Mouse (Mus musculus): ENCODE measurements at regions not wholly inside any gene's neighbourhood (a gene's known extent, or its start where the extent isn't known, plus 50 kb on each side); places are given as distances from the start of the nearest gene placed in this dataset.
A peak's percentile ranks its signal among the peaks of the same experiment; 100 is the strongest.

DNA sequence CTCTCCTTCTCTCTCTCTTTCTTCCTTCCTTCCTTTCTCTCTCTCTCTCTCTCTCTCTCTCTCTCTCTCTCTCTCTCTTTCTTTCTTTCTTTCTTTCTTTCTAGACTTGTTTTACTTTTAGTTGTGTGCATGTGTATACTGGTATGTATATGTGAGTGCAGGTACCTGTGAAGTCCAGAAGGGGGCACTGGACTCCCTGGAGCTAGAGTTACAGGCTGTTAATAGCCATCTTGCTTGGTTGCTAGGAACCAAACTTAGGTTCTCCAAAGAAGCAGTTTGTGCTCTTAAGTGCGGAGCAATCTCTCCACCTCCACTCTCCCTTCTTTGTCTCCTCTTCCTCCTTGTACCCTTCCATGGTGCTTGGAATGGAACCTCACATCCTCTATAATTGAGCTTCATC, 77.2 kb downstream of the Gm10604 start:
- no peak overlapping the region for H3K4me3 ChIP-seq
- intact Hi-C loops (cut with DNase I): no loop called here
- no peak for TF ChIP-seq CTCF (IDR thresholded peaks at IDR 0.05)
- no peak for DNase-seq
- H3K27ac ChIP-seq: no peak overlapping the region

GRCm38 (mm10) chr4:11903401-11903800, 77.7 kb downstream of the Gm10604 start:
- intact Hi-C loops (cut with DNase I): no loop called here
- no peak for DNase-seq
- no peak for TF ChIP-seq CTCF (IDR thresholded peaks at IDR 0.05)
- H3K27ac ChIP-seq: no peak overlapping the region
- H3K4me3 ChIP-seq: no peak overlapping the region

GRCm38 (mm10) chr4:11899979-11900624, 81.0 kb downstream of the Gm10604 start:
- no peak overlapping the region for H3K4me3 ChIP-seq
- TF ChIP-seq CTCF (IDR thresholded peaks at IDR 0.05): no peak
- DNase-seq: no peak
- H3K27ac ChIP-seq: peak overlapping the region; percentile 28; the same call in 1 of the 2 replicates
- intact Hi-C loops (cut with DNase I): no loop called here

DNA sequence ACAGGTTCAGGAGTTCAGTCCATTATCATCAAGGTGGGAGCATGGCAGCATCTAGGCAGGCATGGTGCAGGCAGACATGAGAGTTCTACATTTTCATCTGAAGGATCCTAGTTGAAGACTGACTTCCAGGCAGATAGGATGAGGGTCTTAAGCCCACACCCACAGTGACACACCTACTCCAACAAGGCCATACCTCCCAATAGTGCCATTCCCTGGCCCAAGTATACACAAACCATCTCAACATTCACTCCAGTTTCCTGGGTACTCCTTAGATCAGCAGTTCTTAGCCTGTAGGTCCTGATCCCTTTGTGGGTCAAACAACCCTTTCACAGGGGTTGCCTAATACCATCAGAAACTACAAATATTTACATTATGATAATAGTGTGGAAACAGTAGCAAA, 83.8 kb downstream of the Gm10604 start:
- TF ChIP-seq CTCF (IDR thresholded peaks at IDR 0.05): no peak
- DNase-seq: no peak
- Histone ChIP-seq H3K27ac (no peak overlapping the region), H3K4me3 (no peak overlapping the region)
- intact Hi-C loops (cut with DNase I): no loop called here

GRCm38 (mm10) chr4:11895857-11896825, 84.9 kb downstream of the Gm10604 start:
- DNase-seq: peak; percentile 33

GRCm38 (mm10) chr4:11893560-11894205, 87.4 kb downstream of the Gm10604 start:
- intact Hi-C loops (cut with DNase I): no loop called here
- DNase-seq: no peak
- TF ChIP-seq CTCF (IDR thresholded peaks at IDR 0.05): no peak
- Histone ChIP-seq H3K4me3 (no peak overlapping the region), H3K27ac (no peak overlapping the region)

More at GRCm38 (mm10) chr4:11895857-11896825, 84.9 kb downstream of the Gm10604 start:
- no peak for TF ChIP-seq CTCF (IDR thresholded peaks at IDR 0.05)
- Histone ChIP-seq H3K27ac (peak overlapping the region; percentile 13; the same call in 1 of the 2 replicates), H3K4me3 (no peak overlapping the region)
- intact Hi-C loops (cut with DNase I): no loop called here

GRCm38 (mm10) chr4:11889039-11889600, 91.9 kb downstream of the Gm10604 start:
- Histone ChIP-seq H3K27ac (no peak overlapping the region), H3K4me3 (no peak overlapping the region)
- peak; percentile 41 for DNase-seq
- no peak for TF ChIP-seq CTCF (IDR thresholded peaks at IDR 0.05)
- intact Hi-C loops (cut with DNase I): no loop called here

GRCm38 (mm10) chr4:11887377-11887776, 93.7 kb downstream of the Gm10604 start:
- DNase-seq: no peak
- H3K4me3 ChIP-seq: no peak overlapping the region
- no peak for TF ChIP-seq CTCF (IDR thresholded peaks at IDR 0.05)
- intact Hi-C loops (cut with DNase I): no loop called here
- H3K27ac ChIP-seq: no peak overlapping the region

DNA sequence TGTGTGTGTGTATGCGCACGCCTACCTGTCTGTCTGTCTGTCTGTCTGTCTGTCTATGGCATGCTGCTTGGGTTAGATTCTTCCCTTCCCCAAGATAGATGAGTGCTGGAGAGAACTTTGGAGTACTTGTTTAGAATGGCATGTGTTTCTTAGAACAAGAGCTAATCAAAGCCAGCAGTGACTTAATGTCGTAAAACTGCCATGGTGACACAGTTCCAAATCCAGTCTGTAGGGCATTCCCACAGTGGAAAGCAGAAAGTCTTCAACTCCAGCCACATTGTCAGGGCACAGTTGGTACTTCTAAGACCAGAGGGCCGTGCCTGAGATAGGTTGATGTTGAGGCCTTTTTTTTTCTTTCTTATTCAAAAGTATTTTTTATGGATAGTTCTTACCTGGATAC, 95.6 kb downstream of the Gm10604 start:
- no peak for TF ChIP-seq CTCF (IDR thresholded peaks at IDR 0.05)
- no peak for DNase-seq

DNA sequence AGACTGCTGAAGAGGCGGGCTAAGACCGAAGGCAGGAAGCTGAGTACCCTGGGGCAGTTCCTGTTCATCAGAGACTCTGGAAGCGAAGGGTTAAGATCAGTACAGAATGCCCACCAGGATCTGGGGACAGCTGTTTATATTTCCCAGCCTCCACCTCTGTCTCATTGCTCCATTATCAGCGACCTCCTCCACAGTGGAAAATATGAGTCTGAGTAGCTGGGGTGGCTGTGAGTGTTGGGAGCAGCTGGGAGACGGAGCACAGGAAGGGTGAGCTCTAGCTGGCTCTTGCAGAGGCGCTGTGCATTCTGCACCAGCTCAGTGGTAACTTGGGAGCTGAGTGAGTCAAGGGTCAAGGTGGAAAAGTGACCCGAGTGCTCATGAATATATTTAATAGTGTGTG, 96.2 kb downstream of the Gm10604 start:
- TF ChIP-seq CTCF (IDR thresholded peaks at IDR 0.05): no peak
- H3K27ac ChIP-seq: peak overlapping the region; percentile 28; the same call in 1 of the 2 replicates
- intact Hi-C loops (cut with DNase I): no loop called here
- no peak for DNase-seq
- no peak overlapping the region for H3K4me3 ChIP-seq

More for the DNA sequence above, 95.6 kb downstream of the Gm10604 start:
- Histone ChIP-seq H3K4me3 (no peak overlapping the region), H3K27ac (peak overlapping the region; percentile 12; the same call in 1 of the 2 replicates)
- intact Hi-C loops (cut with DNase I): no loop called here

DNA sequence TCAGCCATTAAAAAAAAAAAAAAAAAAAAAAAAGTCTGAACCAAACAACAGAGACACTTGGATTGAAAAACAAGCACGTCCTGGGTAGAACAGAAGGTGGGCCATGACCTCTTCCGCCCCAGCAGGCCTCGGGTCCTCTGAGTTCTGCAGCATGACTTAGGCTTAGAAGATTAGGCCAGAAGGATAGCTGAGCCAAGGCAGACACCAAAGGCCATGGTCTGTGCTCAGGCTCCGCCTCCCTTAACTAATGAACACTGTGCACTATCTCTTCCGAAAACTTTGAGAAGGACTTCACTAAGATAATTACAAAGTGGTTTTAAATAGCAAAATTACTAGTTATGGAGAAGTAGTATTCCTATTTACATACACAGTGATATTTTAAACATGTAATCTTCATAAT, 97.8 kb downstream of the Gm10604 start:
- H3K4me3 ChIP-seq: no peak overlapping the region
- no peak for DNase-seq
- intact Hi-C loops (cut with DNase I): no loop called here
- no peak overlapping the region for H3K27ac ChIP-seq
- no peak for TF ChIP-seq CTCF (IDR thresholded peaks at IDR 0.05)

GRCm38 (mm10) chr4:11882666-11883065, 98.4 kb downstream of the Gm10604 start:
- H3K27ac ChIP-seq: no peak overlapping the region
- intact Hi-C loops (cut with DNase I): no loop called here
- TF ChIP-seq CTCF (IDR thresholded peaks at IDR 0.05): no peak
- H3K4me3 ChIP-seq: no peak overlapping the region
- no peak for DNase-seq

Data from gastrocnemius, adult 2 months (tissue).